Mouse (Mus musculus) megakaryocyte-erythroid progenitor cell, adult 5 weeks (primary cell): ENCODE data around the gene Gm30302. TPM values are rescaled to one million over a fixed set of nuclear protein-coding genes. Genes with fewer than 3 reads are reported as not detected.

ENCODE experiments used
- polyA plus RNA-seq: library from polyadenylated mRNA; stranded (reverse); fragments of >175 nt; gene quantifications from 2 replicates; pipeline ENCODE4 v1.2.3, GENCODE M21; 2012

Gm30302 gene
- not detected in 2 replicates for polyA plus RNA-seq

DNA sequence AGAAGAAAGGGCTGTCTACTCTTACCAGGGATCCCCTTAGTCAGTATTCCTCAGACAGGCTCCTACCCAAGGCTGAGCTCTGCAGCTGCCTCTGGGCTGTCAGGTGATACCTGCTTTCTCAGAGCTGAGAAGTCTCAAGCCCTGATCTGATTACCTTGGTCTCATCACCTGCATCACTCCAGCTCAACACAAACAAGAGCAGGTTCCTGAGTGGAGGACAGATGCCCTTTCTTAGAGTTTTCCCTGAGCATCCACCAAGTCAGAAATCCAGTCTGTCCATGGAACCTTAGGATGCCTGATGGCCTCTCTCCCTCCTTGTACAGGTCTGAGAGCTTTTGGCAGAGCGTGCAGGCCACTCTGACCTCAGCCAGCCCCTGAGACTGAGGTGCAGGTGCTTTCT, at the start of gene Gm30302:
Gene Gm30302, minus strand, starts transcription at position 101 of the 400 bp plus-strand sequence.

Other genes starting within 250 kb of the Gm30302 start
- not detected in 2 replicates for gene Omd, start 216.5 kb downstream of the Gm30302 start, polyA plus RNA-seq
- not detected in 2 replicates for gene Ogn, start 191.0 kb downstream of the Gm30302 start, polyA plus RNA-seq
- 4.4 and 6.2 TPM in 2 replicates for gene Cenpp, start 146.2 kb downstream of the Gm30302 start, polyA plus RNA-seq
- 1.3 and 1.8 TPM in 2 replicates for gene Nol8, start 145.9 kb downstream of the Gm30302 start, polyA plus RNA-seq
- gene Iars, start 116.9 kb downstream of the Gm30302 start, polyA plus RNA-seq: 13.6 and 14.2 TPM in 2 replicates